Mouse (Mus musculus) heart, adult 8-10 months (tissue): ENCODE measurements at regions not wholly inside any gene's neighbourhood (a gene's known extent, or its start where the extent isn't known, plus 50 kb on each side); places are given as distances from the start of the nearest gene placed in this dataset.
"Not testable (repeated sequence)": the region's sequence is repeated elsewhere in the genome, so short reads cannot be mapped to it uniquely, and the experiment has no call there.

Source experiments
- DNase-seq: peaks from one replicate; pipeline ENCODE4 v3.0.0; 2022; ENCODE audit warnings: low spot score

DNA sequence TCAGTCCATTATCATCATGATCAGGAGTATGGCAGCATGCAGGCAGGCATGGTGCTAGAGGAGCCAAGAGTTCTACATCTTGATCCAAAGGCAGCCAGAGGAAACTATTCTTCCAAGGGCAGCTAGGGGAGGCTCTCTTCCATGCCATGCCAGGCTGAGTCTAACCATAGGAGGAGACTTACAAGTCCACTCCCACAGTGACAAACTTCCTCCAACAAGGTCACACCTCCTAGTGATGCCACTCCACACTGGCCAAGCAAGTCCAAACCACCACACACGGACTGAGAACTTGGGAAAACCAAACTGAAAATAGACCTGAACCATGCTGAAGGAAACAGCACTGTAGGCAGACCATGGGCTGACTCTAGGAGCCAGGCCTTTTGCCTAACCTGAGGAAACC is 197.4 kb downstream of the Prex1 start:
- DNase-seq = no peak

DNA sequence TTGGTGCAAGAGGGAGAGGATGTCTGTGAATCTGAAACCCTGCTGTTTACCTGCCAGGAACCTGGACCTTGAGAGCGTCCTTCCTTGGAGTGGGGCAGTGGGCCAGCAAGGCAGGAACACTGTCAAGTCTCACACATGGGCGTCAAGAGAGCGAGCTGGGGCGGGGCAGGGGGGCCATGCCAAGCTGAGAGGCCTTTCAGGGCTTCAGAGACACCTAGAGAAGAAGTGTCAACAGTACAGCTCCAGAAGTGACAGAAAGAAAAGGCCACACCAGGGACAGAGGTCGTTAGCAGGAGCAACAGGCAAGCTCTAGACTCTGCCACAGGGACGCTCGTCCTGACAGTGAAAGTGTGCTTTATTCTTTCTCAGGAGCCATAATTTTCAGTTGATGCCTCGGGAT is 199.0 kb downstream of the Prex1 start:
- DNase-seq = no peak

DNA sequence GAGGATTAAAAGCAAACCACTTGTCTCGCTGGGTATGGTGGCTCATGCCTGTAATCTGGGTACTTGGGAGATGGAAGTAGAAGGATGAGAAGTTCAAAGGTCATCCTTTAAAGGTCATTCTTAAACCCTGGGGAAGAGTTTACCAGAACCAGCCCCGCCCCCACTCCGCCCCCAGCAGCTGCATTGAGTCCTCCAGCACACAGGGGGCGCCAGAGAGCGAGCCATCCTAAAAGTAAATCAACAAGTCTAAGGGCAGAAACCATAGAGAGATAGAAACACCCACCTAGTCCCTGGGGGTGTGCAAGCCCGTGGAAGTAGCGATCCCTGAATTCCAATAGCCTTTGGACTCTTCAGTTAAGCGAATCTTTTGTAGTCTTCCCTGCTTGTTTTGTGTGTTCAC is 201.1 kb downstream of the Prex1 start:
- DNase-seq = no peak

DNA sequence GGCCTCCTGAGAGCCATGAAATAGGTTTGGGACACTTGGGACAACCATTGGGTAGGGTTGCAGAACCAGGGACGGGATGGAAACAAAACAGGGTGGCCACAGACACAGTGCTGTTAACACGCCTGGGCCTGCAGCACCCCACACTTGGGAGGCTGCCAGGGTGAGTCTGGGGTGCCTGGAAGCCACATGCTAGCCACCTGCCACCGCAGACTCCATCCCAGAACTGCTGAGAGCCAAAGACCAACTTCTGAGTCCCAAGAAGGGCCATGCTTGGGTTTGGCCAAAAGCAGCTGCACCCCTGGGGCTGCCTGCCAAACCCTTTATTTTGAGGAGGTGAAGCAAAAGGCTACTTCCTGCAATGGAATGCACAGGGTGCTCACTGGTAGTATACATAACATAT is 202.2 kb downstream of the Prex1 start:
- not testable (repeated sequence) for DNase-seq

DNA sequence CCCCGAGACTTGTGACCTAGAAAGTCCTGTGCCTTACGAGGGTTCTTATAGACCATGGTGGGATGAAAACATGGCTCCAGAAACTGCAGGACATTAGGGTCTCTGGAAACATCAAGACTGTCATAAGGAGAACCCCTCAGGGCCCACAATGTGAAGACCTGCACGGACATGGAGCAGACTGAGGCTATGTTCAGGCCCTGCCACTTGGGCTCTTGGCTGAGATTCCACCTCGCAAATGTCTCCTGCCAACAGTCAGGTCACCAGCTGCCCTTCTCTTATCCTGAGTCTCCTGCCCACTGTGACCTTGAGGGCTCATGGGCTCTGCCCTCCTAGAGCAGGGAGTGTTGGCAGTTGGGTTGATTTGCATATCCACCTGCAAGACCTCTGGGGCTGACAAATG is 202.9 kb downstream of the Prex1 start:
- no peak for DNase-seq

DNA sequence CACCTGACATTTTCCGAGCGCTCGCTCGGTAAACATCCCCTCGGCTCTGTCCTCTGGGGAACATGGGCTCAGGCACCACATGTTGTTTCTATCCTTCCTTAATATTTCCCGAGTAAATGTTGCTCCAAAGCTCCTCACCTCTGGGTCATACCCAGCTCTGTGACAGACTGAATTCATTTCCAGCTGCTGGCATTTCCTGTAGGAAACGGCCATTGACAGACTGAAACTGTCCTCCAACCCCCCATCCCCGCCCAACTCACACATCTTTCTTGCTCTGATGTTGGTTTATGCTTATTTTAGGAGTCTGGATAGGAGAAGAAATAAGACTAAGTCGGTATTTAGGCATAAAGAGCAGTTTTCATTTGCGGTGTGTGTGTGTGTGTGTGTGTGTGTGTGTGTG is 204.0 kb downstream of the Prex1 start:
- DNase-seq = no peak

DNA sequence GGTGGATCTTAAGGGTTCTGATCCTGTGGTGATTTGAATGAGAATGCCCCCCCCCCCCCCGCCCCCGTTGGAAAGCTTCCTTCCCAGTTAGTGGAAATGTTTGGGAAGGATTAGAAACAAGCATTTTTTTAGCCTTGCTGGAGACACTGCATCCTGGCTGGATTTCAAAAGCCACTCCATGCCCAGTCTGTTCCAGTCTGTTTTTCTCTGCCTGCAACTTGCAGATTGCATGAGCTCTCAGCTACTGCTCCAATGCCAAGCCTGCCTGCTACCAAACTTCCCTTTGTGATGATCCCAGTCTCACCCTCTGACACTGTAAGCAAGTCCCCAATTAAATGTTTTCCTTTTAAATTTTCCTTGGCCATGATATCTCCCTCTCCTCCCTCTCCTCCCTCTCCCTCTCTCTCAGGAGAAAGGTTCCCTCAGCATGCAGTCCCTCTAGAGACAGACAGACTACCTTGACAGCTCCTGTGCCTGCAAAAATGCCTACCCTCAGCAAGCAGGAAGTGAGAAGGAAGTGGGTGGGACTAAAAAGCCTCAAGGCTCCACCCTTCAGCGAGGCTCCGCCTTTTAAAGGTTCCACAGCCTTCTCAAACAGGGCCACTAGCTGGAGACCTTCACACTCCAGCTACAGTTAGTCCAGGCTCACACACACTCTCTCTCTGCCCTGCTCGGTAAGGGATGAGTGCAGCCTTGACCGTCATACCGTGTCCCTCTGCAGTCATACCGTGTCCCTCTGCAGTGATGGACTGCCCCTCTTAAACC is 204.8 kb downstream of the Prex1 start:
- DNase-seq = no peak

DNA sequence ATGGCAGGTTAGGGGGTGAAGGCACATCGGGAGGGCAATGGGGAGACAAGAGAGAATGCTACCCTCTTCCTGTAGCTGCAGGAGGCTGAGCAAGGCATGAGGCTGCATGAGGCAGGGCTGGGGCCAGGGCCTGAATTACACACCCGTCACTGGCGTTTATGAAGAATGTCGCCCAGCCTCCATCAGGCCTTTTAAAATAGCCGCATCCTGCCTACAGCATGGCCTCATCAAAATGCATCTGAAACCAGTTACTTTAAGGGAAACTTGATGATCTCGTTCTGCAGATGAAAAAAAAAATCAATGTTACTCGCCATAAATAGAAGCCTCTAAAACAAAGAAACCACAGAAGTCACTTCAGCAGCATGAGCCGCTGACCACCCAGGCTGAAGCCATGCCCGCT is 208.3 kb downstream of the Prex1 start:
- DNase-seq = no peak

DNA sequence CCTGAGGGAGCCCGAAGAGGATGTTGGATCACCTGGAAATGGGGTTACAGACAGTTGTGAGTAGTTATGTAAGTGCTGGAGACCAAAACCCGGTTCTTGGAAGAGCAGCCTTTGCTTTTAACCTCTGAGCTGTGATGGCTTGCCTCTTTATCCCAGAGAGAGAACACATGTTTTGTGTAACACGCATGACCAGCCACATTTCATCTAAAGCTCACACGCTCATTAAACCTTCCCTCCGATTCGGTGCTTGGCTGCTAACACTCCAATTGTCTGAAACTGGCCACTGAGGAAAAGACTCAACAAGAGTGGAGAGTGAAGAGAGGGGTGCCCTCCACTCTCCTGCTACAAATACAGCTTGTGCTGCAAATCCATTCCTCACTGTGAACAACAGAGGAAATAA is 210.0 kb downstream of the Prex1 start:
- no peak for DNase-seq

DNA sequence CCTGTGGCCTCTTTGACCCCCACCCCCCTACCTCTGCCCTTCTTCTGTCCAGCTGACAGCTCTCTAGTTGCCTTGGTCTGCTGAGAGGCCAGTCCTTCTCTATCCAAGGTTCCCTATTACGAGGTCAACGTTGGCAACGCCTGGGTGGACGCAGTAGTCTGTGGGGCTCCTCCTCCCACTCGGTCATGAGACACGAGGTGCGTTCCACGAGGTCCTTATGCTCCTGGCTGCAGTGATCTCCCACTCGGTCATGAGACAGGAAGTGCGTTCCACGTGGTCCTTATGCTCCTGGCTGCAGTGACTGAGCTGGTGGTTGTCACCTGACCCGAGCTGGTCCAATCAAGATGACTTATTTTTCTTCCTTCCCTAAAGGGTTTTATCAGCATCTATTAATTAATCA is 220.7 kb downstream of the Prex1 start:
- DNase-seq = no peak

DNA sequence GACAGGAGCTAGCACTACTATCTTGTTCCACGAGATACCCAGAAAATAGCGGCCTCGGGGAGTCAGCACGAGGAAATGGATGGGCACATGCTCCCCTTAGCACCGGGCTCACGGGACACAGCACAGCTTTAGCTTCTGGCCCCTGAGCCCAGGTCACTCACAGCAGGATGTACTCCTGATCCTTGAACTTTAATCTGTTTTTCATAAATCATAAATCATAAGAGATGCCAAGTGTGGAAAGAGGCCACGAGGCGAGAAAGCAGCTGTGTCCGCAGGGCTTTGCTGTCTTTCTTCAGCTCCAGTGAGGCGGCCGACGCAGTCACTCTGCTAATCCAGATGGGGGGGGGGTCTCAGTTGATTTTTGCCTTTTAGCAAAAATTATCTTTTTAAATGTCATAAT is 221.2 kb downstream of the Prex1 start:
- no peak for DNase-seq

DNA sequence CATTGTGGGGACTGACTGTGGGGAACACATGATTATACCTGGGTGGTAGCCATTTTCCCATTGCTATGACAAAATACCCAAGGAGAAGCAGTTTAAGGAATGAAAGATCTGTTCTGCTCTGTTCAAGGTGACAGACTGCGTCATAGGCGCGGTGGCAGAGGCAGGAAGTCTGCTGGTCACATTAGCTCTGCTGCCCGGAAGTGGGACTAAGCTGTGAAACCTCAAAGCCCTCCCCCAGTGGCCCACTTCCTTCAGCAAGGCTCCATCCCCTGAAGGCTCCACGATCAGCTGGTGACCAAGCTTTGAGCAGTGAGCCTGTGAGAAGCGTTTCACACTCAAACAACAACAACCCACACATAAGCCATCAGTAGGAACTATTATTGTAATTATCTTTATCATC is 221.8 kb downstream of the Prex1 start:
- DNase-seq = no peak

DNA sequence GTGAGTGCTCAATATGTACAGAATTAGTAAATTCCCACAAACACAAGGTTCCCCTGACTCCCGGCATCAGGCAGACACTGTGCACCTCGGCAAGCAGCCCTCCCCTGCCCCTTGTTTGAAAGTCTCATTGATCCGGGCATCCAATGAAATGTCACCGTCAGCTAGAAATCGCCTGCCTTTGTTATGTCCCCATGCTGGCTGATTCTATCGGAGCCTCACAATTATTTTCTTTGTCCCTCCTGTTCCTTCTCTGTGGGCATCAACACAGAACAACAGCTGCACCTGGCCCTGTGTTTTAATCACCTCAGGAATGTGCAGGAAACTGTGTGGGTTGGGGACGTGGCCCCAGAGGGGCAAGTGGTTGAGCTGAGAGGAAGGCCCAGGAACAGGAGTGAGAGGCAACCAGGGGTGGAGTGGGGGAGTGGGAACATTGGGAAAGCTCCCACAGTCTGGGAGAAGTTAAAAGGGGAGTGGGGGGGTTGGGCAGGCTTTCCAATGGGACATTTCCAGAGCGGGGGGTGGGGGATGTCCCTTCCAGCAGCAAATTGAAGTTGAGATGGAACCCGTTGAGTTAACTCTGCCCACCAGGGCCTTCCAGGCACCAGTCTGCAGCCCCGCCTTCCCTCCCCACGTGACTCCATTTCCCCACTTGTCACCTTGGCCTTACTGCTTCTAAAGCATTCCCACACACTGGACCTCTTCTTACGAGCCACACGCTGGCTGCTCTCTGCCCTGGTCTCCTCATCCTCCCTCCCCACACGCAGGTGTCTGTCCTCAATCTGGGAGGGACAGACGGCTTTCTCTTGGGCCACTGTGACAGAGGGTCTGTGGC is 224.4 kb downstream of the Prex1 start:
- DNase-seq = no peak

DNA sequence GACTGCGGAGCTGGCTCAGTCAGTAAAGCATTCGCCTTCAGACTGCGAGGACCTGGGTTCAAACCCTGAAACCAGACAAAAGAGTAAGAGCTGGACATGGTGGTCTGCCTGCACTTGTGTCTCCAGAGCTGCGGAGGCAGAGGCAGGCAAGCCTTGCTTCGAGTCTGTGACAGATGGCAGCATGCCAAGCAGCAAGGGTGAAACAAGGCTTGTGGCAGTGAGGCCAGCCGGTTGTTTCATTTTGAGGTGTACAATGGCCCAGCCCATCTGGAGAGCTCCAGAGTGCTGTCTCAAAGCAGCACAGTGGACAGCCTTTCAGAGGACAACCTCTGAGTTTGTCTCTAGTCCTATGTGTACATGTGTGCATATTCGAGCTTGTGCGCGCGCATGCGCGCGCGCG is 225.9 kb downstream of the Prex1 start:
- DNase-seq = no peak

DNA sequence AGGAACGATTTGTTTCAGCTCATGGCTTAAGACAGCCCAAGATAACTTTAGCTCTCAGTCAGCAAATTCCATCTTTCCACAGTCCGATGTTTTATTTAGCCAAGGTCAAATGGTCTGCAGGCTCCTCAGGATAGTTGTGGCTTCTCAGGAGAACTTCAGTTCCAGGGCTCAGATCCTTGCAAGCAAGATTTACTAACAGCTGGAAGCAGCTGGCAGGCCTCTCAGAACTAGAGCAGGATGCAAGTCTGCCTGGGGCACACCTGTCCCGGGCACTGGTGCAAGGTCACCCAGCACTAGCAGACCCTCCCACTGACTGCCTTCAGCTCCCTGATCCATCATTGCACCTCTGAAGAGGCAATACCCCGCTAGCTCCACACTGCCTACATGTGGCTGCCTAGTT is 227.8 kb downstream of the Prex1 start:
- no peak for DNase-seq

DNA sequence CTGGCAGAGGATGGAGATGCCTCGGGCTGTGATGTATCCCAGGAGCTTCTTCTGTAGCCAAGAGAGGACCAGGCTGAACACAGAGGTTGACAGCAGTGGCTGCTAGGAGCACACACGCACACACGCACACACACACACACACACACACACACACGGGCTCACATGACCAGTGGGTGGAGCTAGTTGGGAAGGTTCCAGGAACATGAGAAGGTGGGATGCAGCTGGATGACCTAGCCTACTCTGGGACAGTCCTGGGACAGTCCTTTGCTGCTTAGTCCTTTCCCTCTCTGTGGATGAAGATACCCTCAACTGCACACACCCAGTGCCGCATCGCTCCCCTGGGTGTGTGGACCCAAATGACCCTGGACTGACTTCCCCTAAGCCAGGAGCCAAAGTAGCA is 228.3 kb downstream of the Prex1 start:
- no peak for DNase-seq

DNA sequence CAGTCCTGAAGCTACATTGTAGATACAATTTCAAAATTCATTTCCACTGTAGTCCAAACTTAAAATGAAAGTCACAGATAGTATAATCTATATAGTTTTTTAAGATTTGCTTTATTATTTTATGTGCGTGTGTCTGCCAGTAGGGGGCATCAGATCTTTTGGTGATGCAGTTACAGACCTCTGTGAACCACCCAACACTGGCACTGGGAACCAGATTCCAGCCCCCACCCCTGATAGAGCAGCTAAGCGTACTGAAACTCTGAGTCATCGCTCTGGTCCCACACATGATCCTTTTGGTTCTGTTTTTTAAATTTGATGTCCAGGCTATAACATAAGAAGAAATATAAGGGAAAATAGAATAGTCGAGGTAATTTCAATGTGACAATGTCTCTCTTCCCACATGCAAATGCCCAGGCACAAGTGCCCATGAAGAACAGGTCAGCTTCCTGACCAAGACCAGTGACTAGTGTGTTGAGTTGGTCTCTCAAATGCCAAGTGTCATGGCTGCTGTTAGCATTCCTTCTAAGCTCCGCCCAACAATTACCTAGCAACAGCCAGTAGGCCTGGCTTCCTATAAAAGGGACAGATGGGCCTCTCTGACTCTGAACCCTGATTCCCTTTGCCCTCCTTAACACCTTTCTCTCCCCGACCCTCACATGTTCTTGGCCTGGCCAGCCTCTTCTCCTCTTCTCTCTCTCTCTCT is 229.9 kb downstream of the Prex1 start:
- no peak for DNase-seq

DNA sequence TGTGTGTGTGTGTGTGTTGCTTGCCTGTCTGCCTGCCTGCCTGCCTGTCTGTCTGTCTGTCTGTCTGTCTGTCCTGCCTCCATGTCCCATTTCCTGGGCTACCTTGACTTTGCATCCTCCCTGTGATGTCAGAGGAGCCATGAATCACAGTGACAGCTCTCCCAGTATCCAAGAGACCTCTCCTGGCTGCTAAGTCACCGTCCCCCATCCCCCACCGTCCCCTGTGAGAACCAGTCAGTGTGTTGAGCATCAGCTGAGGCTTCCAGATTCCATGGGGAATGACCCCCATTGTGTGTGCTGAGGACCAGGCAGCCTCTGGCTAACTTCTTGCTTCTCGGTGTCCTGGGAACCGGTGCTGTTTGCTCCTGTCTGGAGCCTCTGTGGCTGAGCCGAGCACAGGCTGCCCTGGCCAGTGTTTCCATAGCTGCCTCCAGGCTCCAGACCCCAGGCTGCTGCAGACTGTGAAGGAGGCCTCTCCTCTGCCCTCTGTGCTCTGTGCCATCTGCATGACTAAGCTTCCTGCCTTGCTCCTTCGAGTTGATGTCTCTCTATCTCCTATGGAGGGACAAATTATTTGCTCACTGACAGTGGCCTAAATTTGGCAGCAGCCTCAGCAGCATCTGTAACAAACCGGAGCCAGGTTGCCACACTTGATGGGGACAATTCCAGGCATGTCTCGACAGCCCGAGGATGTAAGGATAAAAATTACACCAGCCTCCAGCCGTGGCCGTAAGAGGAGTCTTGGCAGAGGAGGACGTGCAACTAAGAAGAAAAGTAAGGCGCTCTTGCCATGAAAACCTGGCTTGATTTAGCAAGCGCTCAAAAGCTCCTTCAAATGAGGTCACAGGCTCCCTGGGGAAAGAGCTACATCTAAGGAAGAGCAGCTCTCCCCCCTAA is 230.7 kb downstream of the Prex1 start:
- peak; percentile 41 for DNase-seq

DNA sequence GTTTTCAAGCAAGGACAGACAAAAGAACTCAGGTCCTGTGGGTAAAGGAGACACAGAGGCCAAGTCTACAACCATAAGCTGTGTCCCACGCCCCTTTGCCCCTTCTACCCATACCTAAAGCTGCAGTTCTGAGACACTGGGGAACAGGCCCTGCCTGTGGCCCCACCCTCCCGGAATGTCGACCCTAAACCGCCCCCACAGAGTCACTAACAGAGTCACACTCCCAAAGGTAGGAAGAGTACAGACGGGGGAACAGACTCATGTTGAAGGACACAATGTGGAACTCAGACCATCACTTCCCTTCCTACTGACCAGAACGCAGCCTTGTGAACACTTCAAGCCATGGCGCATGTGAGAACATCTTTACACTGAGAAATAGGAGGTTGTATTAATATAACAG is 231.9 kb downstream of the Prex1 start:
- DNase-seq = no peak

DNA sequence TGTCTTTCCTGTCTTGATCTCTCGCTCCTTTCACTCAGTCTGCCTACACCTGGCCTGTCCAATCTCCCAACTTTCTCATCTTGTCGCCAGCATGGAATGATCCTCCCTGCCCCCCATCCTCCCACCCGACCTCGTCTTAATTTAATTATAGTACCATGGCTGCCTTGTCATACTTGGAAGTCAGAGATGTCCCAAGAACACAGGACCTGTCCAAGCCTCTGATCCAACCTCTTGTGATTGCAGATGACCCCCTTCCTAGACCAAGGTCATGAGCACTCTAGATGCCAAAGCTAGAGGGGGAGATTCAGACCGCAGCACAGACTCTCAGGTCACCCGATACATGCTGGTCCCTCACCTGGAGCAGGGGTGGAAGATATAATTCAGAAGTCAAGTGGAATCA is 232.3 kb downstream of the Prex1 start:
- no peak for DNase-seq

DNA sequence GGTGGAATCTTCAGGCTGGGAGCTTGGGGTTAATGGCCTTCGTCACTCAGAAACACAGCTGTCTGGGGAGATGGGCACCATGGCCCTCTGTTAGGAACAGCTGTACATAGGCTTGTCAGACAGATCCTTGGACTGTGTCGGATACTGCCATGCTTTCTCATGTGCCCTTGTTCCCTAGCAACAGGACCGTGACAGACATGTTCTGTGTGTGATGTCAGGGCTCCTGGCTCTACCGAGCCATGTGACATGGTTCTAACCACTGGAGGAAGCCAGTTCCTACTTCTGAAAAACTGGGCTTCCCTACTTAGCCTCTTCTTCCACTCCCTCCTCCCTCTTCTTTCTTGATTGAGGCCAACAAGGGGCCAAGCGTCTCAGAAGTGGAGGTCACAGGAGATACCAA is 232.7 kb downstream of the Prex1 start:
- DNase-seq = no peak

DNA sequence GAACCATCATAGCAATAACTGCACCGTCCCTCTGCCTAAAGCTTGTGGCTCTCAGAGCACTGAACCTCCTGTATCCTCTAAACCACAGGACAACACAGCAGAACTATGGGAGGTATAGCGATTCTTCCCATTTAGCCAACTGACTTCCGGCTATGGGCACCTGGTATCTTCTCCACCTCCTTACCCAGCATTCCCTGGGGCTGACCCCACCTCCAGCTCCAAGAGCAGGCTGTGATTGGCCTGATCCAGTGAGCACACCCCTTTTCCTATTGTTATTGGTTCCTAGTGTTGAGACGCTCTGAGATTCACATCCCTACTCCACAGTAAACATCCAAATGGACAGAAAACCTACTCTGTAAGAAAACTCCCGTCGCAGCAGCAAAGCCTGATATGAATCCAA is 236.7 kb downstream of the Prex1 start:
- DNase-seq = no peak
